Mouse (Mus musculus) adrenal gland, adult (tissue): ENCODE measurements around the gene Eepd1.
A peak's percentile ranks its signal among the peaks of the same experiment; 100 is the strongest.

ENCODE experiments used
- DNase-seq, 2 experiments: peaks; one replicate each; pipeline ENCODE4 v3.0.0; 2022 to 2023; ENCODE audit warnings: low spot score in 1 of 2; ENCODE audit not compliant: inconsistent age in 2 of 2

The Eepd1 gene

GRCm38 (mm10) chr9:25488581-25488980, 7.2 kb downstream of the Eepd1 start:
- peak; percentile 53 to 84 for DNase-seq

GRCm38 (mm10) chr9:25489221-25489960, 8.0 kb downstream of the Eepd1 start:
- peak; percentile 12 to 65 for DNase-seq

GRCm38 (mm10) chr9:25490278-25491145, 9.2 kb downstream of the Eepd1 start:
- DNase-seq: peak; percentile 4 to 37

GRCm38 (mm10) chr9:25493918-25494317, 12.6 kb downstream of the Eepd1 start:
- peak; percentile 90 to 94 for DNase-seq

- DNase-seq: peak in 1 of 2 experiments; percentile 57
Observed at GRCm38 (mm10) chr9:25495601-25496000, 14.3 kb downstream of the Eepd1 start.

GRCm38 (mm10) chr9:25496196-25496595, 14.8 kb downstream of the Eepd1 start:
- DNase-seq: peak; percentile 50 to 80

- no peak for DNase-seq
Observed at GRCm38 (mm10) chr9:25496703-25497102, 15.4 kb downstream of the Eepd1 start.

GRCm38 (mm10) chr9:25498770-25499169, 17.4 kb downstream of the Eepd1 start:
- DNase-seq: peak; percentile 69 to 81

- peak; percentile 46 to 77 for DNase-seq
Observed at GRCm38 (mm10) chr9:25499306-25499705, 18.0 kb downstream of the Eepd1 start.

GRCm38 (mm10) chr9:25500031-25500430, 18.7 kb downstream of the Eepd1 start:
- peak; percentile 69 to 87 for DNase-seq

GRCm38 (mm10) chr9:25508825-25509224, 27.5 kb downstream of the Eepd1 start:
- no peak for DNase-seq

GRCm38 (mm10) chr9:25510572-25510971, 29.2 kb downstream of the Eepd1 start:
- DNase-seq: no peak

GRCm38 (mm10) chr9:25513050-25513449, 31.7 kb downstream of the Eepd1 start:
- DNase-seq: no peak

- DNase-seq: no peak
Observed at GRCm38 (mm10) chr9:25513556-25513955, 32.2 kb downstream of the Eepd1 start.

- DNase-seq: no peak
Observed at GRCm38 (mm10) chr9:25516640-25517039, 35.3 kb downstream of the Eepd1 start.

GRCm38 (mm10) chr9:25517982-25518381, 36.6 kb downstream of the Eepd1 start:
- DNase-seq: no peak

- peak in 1 of 2 experiments; percentile 58 for DNase-seq
Observed at GRCm38 (mm10) chr9:25519193-25519592, 37.8 kb downstream of the Eepd1 start.

GRCm38 (mm10) chr9:25520826-25521225, 39.5 kb downstream of the Eepd1 start:
- DNase-seq: no peak

- DNase-seq: no peak
Observed at GRCm38 (mm10) chr9:25521825-25522224, 40.5 kb downstream of the Eepd1 start.

- no peak for DNase-seq
Observed at GRCm38 (mm10) chr9:25526516-25526915, 45.2 kb downstream of the Eepd1 start.

- DNase-seq: no peak
Observed at GRCm38 (mm10) chr9:25526927-25527337, 45.6 kb downstream of the Eepd1 start.
